Mouse (Mus musculus): ENCODE measurements around the gene Lamb3.

DNA sequence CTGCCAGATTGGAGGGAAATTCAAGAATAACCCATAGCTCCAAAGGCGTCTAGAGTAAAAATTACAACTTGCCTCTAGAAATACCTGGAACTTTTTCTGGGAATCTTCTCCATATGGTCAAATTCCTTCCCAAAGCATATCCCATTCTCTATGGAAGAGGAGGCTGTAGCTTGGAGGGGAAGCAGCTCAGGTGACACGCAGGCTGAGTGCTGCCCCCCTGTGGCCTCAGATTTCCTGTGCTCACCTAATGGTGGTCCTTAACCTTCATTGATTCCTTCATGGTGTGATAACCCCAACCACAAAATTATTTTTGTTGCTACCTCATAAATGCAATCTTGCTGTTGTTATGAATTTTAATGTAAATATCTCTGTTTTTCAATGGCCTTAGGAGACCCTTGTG is 116.7 kb downstream of the Lamb3 start:
- TF ChIP-seq CTCF (IDR thresholded peaks at IDR 0.05; ENCODE audit: extremely low read depth, insufficient read depth, insufficient read length, insufficient replicate concordance) (peak; percentile 74), POLR2A (IDR thresholded peaks at IDR 0.05; ENCODE audit: low read depth, low read length) (no peak)

All from spleen, adult 2 months (tissue).